Mouse (Mus musculus) frontal cortex, postnatal 10 days (tissue): Measurements from ENCODE around the gene Mgarp.
A peak's percentile ranks its signal among the peaks of the same experiment; 100 is the strongest.
"Not testable (repeated sequence)": the region's sequence is repeated elsewhere in the genome, so short reads cannot be mapped to it uniquely, and the experiment has no call there.

Source experiments
- DNase-seq, 2 experiments: peaks; one replicate each; pipeline ENCODE4 v3.0.0; 2022; ENCODE audit warnings: low spot score in 2 of 2, mixed read lengths in 1 of 2

The Mgarp gene

GRCm38 (mm10) chr3:51396219-51397068 is at the start of gene Mgarp:
Mgarp (minus strand) TSS chr3:51396738.
- DNase-seq, result peak in 1 of 2 experiments; percentile 29

DNA sequence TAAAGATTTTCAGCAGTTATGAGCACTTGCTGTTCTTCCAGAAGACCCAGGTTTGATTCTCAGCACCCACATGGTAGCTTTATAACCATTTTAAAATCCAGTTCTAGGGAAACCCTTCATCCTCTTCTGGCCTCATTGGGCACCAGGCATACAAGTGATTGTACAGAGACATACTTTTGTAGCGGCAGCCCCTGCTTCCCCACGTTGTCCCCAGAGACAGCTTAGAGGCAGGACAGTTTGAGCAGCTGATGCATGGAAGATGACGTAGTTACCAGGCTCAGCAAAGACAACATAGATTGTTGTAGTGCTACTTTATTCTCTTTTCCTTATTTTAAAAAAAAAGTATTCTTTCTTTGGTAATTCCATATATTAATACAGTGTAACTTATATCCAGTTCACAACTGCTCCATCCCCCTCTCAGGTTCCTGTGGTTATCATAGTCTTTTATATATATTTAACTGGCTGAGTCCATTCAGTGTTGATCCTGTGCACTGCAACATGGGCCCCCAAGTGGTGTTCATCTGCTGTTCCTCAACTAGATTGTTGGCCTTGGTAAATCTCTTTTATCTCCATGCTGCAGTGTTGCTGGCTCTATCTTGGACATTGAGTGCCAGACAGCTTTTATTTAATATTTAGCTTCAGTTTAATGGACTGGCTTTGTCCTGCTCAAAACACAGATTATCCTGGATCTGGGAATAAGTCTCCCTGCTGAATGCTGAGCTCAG is 38.5 kb upstream of the Mgarp start:
- no peak for DNase-seq

GRCm38 (mm10) chr3:51434364-51434763 is 37.8 kb upstream of the Mgarp start:
- not testable (repeated sequence) for DNase-seq

- DNase-seq, result no peak
These were observed 28.9 kb upstream of the Mgarp start for GRCm38 (mm10) chr3:51425394-51425793.

DNA sequence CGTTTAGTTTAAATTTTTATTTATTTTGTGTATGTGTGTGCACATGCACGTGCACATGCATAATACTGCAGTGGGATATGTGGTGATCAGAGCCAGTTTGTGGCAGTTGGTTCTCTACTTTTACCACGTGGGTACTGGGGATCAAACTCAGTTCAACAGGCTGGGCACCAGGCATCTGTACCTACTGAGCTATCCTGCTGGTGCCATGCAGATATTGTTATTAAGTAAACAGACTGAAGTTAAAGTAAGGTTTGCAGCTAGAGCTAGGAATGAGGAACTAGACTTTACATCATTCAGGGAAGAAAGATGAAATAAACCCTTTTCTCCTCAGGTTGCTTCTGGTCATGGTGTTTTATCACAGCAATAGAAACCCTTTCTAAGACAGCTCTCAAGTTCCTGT is 25.4 kb upstream of the Mgarp start:
- no peak for DNase-seq

DNA sequence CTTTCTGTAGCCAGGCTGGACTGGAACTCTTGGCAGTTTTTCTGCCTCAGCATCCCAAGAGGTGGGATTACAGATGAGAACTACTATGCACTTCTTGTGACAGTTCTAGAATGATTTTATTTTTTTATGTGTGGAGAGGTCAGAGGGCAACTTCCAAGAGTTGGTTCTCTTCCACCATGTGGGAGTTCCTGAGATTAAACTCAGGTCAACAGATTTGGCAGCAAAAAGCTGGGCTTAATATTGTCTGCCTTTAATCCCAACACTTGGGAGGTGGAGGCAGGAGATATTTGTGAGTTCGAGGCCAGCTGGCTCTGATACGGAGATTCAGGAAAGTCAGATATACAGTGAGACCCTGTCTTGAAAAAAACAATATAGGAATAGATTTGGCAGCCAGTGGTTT is 21.4 kb upstream of the Mgarp start:
- DNase-seq, result no peak

GRCm38 (mm10) chr3:51417485-51417884 is 20.9 kb upstream of the Mgarp start:
- no peak for DNase-seq

DNA sequence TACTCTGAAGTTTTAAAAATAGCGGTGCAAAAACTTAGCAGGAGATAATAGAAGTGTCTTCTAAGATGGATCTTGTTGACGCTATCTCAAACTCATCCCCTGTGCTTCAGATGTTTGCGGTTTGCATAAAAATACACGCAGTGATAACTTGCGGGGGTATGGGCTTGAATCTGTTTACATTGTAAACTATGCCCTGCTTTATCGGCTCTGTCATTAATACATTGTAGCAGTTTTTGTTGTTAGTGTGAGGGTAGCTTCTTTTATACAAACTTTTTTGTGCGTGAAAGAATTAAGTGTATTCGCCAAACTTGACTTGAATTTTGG is 20.6 kb upstream of the Mgarp start:
- no peak for DNase-seq

DNA sequence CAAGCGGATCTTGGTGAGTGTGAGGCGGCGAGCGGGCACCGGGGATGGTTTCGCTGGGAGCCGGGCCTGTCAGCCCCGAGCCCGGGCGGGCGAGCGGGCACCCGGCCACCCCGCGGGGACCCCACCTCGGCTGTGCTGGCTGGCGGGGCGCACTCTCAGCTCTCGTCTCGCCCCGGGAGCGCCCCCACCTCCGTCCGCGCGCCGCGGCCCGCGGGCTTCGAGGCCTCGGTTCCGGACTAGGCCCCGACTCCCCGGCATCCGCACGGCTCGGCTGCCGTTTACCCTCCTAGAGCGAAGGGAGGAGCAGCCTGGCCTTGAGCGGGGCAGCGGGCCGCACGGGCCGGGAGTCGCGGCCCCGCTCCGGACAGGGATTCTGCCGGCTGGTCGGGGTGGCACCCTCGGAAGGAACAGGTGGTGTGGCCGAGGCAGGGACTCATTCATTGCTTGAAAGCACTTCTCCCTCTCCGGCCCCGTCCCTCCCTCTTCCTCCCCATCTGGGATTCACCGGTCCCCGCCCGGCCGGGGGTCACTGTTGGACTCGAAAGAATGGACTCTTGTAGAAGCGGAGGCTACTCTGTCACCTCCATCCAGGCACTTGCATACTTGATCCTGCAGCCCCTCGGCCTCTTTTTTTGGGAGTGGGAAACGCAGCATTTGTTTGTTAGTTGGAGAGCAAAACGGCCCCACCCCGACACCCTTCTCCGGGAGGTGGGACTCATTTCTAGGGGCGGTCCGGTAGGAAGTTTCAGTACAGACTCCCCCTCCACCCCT is 20.0 kb upstream of the Mgarp start:
- DNase-seq, result peak; percentile 41 to 50

DNA sequence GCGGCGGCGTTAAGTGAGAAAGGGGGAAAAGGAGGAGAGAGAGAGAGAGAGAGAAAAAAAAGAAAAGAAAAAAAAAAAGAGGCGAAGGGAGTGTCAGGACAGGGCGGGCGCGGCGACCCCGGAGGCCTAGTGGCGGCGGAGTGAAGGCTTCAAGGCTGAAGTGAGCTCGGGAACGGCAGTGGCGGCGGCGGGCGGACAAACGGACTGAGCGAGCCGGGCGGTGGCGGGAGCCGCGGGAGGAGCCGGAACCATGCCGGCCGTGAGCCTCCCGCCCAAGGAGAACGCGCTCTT is 19.5 kb upstream of the Mgarp start:
- DNase-seq, result no peak

DNA sequence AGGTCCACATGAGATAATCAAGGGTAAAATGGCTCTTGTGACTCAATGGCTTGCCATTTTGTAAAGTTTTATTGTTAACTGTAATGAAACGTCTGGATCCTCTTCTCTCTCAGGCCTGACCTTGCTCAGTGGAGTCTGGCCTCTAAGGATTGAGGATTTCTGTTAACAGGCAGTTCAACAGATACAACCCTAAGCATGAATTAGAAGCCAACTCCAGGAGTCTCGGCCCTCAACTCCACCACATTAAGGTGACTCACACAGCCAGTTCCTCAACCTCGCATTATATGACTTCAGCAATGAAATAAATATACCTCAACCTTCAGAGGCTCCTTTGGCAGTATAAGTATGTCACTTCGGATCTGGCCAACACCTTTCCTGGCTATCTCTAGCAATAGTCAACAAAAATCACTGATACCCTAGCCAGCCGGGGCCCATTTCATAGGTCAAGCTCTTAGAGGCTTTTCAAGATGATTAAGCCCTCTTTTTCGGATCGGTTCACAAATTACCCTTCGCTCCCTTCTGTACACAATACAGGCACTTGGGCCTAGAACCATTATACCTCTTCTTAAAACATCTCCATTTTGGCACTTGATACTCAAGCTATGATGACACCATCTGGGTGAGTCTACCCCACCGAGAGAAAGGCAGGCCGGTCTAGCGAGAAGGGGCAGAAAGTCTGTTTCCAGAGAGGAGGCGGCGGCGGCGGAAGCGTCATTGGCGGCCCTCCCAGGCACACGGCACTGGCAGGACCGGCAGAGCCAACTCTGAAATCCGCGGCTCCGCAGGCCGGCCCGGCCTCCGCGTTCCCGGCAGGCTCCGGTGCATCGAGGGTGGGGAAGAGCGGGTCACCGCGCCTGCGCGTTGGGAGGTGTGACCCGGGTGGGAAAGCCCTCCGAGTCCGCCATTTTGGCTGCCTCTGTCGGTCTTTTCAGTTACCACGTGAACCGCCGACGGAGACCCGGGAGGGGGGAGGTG is 18.8 kb upstream of the Mgarp start, which contains the start of gene Naa15:
Gene Naa15 (plus strand): TSS at position 51 of the 975 bp plus-strand sequence.
- peak; percentile 94 to 96 for DNase-seq

- DNase-seq, result no peak
These were observed 16.7 kb upstream of the Mgarp start for GRCm38 (mm10) chr3:51413276-51413675.

DNA sequence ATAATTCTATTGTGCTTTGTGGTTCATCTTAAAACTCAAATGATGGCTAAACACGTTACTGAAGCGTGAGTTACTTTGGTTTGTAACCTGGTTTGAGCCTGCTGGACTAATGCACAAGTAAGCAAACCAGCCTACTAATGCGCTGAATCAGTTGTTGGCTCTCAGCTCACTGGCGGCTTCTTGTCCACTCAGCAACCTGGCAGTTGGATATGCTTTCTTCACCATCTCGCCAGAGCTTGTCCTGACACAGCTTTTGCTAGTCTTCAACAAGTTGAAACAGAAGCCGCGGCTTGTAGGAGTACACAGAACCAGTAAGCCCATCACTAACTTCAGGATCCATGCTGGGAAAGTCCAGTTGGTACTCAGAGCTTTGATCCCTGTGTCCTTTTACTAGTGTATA is 15.9 kb upstream of the Mgarp start:
- DNase-seq, result no peak

DNA sequence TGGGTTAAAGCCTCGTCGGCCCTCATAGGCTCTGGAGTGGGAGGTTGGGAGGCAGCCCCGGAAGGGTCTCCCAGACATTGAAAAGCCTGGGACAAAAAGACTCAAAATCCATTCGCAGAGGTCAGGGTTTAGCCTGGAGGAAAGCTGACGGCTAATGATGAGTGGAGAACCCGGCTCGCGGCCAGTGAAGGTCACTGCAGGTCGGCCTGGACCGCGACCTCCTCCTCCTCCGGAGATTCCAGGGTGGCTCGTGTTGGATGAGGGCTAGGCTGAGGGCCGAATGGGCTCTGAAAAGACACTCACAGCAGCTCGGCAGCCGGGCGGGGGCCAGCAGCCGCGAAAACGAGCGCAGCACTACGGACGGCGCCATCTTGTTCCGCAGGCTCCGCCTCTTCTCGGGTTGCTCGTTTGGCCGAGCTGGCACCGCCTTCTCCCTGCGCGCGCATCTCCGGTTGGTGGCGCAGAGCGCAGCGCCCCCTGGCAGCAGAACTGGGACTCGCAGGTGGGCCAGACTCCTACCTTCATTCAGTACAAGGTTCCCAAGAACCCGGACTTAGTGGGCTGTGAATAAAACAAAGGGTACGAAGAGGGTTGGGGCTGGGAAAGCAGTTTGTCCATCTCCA is 12.1 kb upstream of the Mgarp start, which contains the start of gene Ndufc1:
Gene Ndufc1 (minus strand): TSS at position 428 of the 623 bp plus-strand sequence.
- DNase-seq, result peak; percentile 88 to 96

DNA sequence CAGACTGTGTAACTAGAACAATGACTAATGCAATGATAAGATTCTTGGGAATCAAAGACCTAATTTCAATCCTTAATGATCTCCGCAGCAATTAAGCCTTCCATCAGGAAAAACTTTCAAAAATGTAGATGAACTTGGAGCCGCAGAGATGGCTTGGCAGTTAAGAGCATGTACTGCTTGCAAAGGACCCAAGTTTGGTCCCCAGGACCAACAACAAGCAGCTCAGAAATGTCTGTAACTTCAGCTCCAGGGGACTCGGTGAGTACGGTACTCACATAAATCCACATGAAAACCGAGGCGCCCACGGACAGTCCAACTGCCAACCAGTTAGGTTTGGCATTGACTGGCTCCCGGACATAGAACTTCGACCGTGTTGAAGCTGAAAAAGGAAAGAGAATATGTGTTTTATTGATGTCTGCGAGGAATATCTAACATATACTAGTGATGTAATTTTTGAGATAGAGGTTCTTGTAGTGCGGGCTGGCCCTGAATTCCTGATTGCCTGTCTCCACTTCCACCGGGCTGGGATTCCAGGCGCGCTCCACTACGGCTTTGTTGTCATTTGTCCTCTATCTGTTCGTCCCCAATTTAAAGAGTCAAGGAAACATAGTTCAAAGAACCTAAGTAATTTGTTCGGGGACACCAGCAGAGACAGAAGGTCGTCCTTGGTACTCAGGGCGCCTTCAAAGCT is 11.5 kb upstream of the Mgarp start:
- DNase-seq, result no peak

DNA sequence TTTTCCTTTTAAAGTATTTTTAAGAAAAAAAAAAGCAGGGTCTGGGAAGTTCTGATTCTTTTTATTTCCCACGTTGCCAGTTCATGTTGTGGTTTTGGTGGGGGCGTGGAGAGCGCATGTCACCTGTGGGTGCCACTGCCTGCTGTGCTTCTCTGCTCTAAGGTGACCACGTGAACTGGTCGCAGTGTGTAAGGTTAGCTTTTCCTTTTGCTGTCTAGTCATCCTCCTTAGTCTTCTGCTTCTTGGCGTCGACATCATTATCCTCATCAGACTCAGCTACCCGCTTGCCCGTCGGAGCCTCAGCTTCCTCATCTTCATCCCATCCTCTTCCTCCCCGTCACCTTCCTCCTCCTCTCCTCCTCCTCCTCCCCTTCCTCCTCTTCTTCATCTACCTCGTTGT is 6.1 kb upstream of the Mgarp start:
- no peak for DNase-seq

- not testable (repeated sequence) for DNase-seq
These were observed 5.5 kb upstream of the Mgarp start for GRCm38 (mm10) chr3:51402054-51402453.

DNA sequence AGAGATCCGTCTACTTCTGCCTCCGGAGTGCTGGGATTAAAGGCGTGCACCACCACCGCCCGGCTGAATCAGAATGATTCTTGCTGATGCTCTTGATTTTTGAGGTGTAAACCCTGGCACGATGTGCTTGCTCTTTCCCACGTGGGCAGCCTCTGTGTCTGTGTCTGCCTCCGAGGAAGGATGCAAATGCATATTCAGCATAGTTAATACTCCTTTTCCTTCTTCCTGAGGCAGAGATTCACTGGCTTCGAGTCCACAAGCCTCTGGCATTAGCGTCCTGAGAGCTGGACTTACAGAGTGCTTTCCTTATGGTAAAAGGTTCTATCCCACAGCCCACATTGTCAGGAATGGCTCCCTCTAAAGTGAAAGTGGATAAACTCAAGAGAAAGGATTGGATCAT is 4.1 kb upstream of the Mgarp start:
- DNase-seq, result no peak

DNA sequence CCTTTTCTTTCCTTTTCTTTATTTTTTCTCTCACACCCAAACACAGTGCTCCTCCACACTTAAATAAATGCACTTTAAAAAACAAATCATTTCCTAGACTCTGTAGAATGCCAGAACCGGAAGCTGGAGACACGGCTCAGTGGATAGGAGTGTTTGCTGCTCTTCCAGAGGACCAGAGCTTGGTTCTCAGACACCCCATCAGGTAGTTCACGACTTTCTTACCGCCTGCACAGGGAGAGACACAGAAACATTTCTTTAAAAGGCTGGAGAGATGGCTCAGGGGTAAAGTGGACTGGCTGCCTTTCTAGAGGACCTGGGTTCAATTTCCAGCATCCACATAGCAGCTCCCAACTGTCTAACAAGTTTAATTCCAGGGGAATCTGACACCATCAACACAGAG is 3.0 kb upstream of the Mgarp start:
- DNase-seq, result no peak

GRCm38 (mm10) chr3:51398667-51399066 is 2.1 kb upstream of the Mgarp start:
- DNase-seq, result no peak
